Mouse (Mus musculus) forebrain, embryonic 10.5 days (tissue): ENCODE measurements around the gene Clec16a. TPM values are rescaled to one million over a fixed set of nuclear protein-coding genes. Genes with fewer than 3 reads are reported as not detected.

Source experiments
- DNase-seq: peaks from one replicate; pipeline ENCODE4 v3.0.0-alpha.2; 2017; ENCODE audit warnings: low spot score; ENCODE audit errors: extremely low spot score
- H3K27ac ChIP-seq: fragments of 300-500 bp; sonication (generic); 2 replicates; pipeline ENCODE4 v1.5.1; 2016; ENCODE audit warnings: mild to moderate bottlenecking
- H3K27me3 ChIP-seq: fragments of 300-500 bp; sonication (generic); 2 replicates; pipeline ENCODE4 v1.6.1; 2016; ENCODE audit warnings: mild to moderate bottlenecking; ENCODE audit not compliant: poor library complexity, severe bottlenecking
- H3K36me3 ChIP-seq: fragments of 300-500 bp; sonication (generic); replicated peaks from 2 replicates; pipeline ENCODE4 v1.6.1; 2016; ENCODE audit warnings: mild to moderate bottlenecking, moderate library complexity
- H3K4me1 ChIP-seq: fragments of 300-500 bp; sonication (generic); 2 replicates; pipeline ENCODE4 v1.6.1; 2016
- H3K4me3 ChIP-seq: fragments of 300-500 bp; sonication (generic); 2 replicates; pipeline ENCODE4 v1.5.1; 2016; ENCODE audit warnings: mild to moderate bottlenecking, moderate library complexity
- H3K9me3 ChIP-seq: fragments of 300-500 bp; sonication (generic); 2 replicates; pipeline ENCODE4 v1.6.1; 2016; ENCODE audit warnings: mild to moderate bottlenecking, moderate library complexity
- whole genome bisulfite sequencing: fragments of 180-500 bp; shearing (Covaris S2); methylation state at CpG from one replicate; pipeline ENCODE4 v1.1.7; 2016; 5-methylcytosine and 5-hydroxymethylcytosine counted together
- polyA plus RNA-seq: library from polyadenylated mRNA; unstranded; fragments of >200 nt; fragmentation: Nextera tagmentation; extraction: Ambion mirVana; gene quantifications from 2 replicates; pipeline ENCODE4 v1.2.1, GENCODE M21; 2016

Clec16a gene
- polyA plus RNA-seq, 1 experiment from 2014 or later, result 29.7 TPM

DNA sequence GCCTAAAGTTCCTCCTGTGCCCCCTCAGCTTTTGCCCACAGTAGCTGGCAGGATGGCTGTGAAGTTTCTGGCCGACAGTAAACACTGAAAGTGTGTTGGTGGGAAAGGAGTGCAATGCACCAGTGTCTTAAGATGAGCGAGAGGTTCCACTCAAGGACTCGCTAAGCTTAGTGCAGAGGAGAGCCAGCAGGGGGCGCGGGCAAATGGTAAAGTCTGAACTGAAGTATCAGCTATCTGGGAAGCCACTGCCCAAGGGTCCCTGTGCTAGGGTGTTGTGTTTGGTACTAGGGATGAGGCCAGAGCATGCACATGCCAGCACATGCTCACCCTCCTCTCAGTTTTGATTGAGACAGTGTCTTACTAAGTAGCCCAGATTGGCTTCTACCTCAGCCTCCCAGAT, 94.9 kb downstream of the Clec16a start:
- DNase-seq, result peak; percentile 73
- H3K36me3 ChIP-seq, result no peaks in the 10 kb centered on the region
- 13% methylated on average over 5 of the region's 5 CpGs for WGBS
- no peak overlapping the region for H3K27ac ChIP-seq
- no peak overlapping the region for H3K4me3 ChIP-seq
- H3K9me3 ChIP-seq, result no peaks in the 10 kb centered on the region
- H3K27me3 ChIP-seq, result no peaks in the 10 kb centered on the region
- H3K4me1 ChIP-seq, result peaks cover 5% of the 10 kb centered on the region; the same call in 1 of the 2 replicates

DNA sequence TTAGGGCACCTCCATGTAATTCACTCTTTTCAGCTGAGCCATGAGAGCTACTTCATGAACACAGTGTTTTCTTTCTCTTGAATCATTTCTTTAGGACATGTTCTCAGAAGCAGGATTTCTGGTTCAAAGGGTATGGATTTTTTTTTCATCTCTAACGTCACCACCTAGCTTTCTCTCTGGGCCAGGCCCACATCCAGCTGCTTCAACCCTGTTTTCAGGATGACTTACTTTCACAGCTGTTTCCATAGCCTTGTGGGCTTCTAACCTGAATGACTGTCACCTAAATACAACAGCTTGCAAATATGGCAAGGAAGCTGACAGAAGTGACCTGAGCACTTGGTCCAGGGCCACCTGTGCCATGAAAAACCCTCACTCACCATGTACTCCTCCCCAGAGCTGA, 96.0 kb downstream of the Clec16a start:
- no peak overlapping the region for H3K27ac ChIP-seq
- 88% methylated on average over 1 of the region's 1 CpGs for WGBS
- no peaks in the 10 kb centered on the region for H3K36me3 ChIP-seq
- H3K4me3 ChIP-seq, result no peak overlapping the region
- H3K9me3 ChIP-seq, result no peaks in the 10 kb centered on the region
- no peaks in the 10 kb centered on the region for H3K27me3 ChIP-seq
- no peak for DNase-seq
- peaks cover 5% of the 10 kb centered on the region; the same call in 1 of the 2 replicates for H3K4me1 ChIP-seq

DNA sequence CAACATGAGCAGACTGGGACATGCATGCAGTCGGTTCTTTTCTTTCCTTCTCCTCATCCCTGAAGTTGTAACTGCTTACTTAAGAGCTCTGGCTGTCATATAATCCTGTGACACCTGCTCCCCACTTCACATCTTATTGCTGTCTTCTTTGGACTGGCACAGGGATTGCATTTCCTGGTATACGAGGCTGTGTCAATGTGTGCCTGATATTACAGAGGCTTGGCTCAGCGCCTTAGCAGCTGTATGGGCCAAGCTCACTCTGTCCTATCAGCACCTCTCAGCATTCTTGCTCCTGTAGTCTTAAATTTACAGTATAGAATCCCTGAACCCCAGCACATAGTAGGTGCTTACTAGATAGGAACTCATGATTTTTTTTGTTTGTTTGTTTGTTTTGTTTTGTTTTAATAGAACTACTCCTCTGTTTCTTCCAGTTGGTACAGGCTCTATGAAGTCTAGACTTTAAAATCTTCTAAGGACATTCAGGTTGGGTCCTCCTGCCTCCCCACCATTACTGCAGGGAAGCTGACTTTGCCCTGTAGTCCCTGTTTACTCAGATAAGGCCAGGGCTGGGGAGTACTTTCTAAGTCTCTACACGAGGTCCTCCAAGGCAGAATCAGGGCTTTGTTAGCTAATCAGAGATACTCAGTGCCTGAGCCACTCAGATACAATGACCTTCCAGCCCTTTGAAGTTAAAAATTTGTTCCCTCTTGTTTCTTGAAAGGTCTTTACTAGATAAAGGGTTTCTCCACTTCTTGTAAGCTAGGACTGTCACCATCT, 97.9 kb downstream of the Clec16a start:
- H3K36me3 ChIP-seq, result no peaks in the 10 kb centered on the region
- H3K27ac ChIP-seq, result no peak overlapping the region
- no peak for DNase-seq
- H3K27me3 ChIP-seq, result no peaks in the 10 kb centered on the region
- 64% methylated on average over 4 of the region's 4 CpGs for WGBS
- H3K4me3 ChIP-seq, result no peak overlapping the region
- H3K9me3 ChIP-seq, result no peaks in the 10 kb centered on the region
- H3K4me1 ChIP-seq, result peaks cover 2% of the 10 kb centered on the region; the same call in 1 of the 2 replicates

DNA sequence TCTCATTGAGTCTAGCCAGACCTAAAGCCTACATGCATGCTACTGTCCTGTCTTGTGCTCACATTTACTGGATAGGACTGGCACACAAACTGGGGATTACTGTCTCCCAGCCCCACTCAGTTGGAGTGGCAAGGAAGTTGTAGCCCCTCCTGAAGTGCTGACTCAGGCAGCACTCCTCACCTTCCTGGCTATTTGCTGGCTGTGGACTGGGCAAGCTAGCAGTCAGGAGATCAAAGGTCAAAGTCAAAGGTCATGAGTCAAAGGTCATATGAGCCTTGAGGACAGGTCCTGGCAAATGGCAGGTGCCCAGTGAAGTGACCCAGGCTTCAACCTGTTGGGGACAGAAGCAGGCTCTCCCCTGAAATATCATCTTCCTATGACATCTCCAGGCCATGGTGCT, 99.1 kb downstream of the Clec16a start:
- Histone ChIP-seq H3K9me3 (no peaks in the 10 kb centered on the region), H3K36me3 (no peaks in the 10 kb centered on the region), H3K4me3 (no peak overlapping the region), H3K4me1 (0 out of 2 replicates have a peak, but pooled peaks cover 4% of the 10 kb centered on the region), H3K27ac (no peak overlapping the region), H3K27me3 (no peaks in the 10 kb centered on the region)
- DNase-seq, result no peak

DNA sequence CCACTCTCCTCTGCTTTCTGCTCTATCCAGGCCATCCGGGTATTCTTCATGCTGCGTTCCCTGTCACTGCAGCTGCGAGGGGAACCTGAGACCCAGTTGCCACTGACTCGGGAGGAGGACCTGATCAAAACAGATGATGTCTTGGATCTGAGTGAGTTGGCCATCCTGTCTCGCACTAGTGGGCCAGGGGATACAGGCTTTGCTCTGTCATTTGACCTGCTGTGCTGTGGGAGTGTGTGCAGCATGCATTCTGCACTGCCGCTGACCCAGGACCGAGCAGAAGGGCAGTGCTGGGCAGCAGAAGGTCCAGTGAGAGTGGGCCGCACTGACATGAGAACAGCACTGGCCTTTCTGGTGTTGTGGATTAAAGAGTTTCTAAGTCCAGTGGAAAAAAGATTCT, 99.6 kb downstream of the Clec16a start:
- Histone ChIP-seq H3K36me3 (no peaks in the 10 kb centered on the region), H3K4me1 (0 out of 2 replicates have a peak, but pooled peaks cover 4% of the 10 kb centered on the region), H3K27me3 (no peaks in the 10 kb centered on the region), H3K4me3 (no peak overlapping the region), H3K27ac (no peak overlapping the region), H3K9me3 (no peaks in the 10 kb centered on the region)
- no peak for DNase-seq
- WGBS, result 83% methylated on average over 8 of the region's 8 CpGs

DNA sequence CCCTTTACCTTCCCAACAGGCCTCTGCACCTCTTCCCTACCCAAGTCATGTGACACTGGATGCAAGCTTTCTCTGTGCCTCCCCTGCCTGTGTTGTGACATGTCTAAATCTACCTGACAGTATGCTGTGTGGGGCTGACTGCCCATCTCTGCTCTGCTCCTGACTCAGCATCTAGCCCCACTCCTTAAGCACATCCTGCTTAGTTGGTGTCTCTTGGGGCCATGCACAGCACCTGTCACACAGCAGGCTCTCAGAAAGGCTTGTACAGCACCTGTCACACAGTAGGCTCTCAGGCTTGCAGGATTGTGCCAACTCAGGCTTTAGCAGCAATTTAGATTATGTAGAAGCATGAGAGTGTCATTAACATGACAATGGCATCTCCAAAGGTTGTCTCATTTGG, 106.7 kb downstream of the Clec16a start:
- no peaks in the 10 kb centered on the region for H3K9me3 ChIP-seq
- H3K4me3 ChIP-seq, result no peak overlapping the region
- no peaks in the 10 kb centered on the region for H3K36me3 ChIP-seq
- H3K27me3 ChIP-seq, result no peaks in the 10 kb centered on the region
- H3K27ac ChIP-seq, result no peak overlapping the region
- no peak for DNase-seq
- peaks cover 21% of the 10 kb centered on the region for H3K4me1 ChIP-seq

DNA sequence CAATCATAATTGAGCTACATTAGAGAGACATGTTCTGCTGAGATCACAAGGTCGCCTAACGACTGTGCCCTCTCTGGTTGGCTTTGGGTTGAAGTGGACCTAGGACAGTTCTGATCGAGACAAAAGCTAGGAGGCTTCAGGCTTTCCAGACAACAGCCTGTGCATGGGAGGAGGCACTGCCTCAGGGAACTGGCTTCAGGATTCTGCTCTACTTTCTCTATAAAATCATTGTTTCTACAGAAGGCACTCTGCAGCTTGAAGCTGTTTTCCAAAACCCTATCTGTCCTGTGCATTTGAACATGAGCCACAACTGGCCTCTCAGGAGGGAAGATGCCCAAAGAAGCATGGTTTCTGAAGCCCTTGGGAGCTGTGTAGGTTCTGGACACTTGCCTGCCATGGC, 107.8 kb downstream of the Clec16a start:
- DNase-seq, result no peak
- Histone ChIP-seq H3K36me3 (no peaks in the 10 kb centered on the region), H3K27me3 (no peaks in the 10 kb centered on the region), H3K27ac (no peak overlapping the region), H3K4me3 (no peak overlapping the region), H3K9me3 (no peaks in the 10 kb centered on the region), H3K4me1 (peaks cover 32% of the 10 kb centered on the region)
- WGBS, result 83% methylated on average over 3 of the region's 3 CpGs

DNA sequence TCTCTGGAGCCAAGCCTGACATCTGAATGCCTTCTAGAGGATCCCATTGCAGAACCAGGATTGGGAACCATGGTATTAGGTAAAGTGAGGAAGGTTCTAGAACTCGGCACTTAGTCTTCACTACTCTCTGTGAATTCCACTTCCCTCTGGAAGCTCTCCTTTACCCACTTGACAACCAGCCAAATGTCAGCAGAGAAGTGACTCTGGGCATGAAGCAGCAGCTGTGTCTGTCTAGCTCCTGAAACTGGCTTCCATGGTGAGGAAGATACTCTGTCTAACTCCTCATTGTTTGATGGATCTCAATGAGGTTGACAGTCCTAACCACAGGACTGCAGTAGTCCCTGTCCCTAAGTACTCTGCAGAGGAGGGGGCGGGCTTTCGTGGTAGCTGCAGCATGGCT, 110.1 kb downstream of the Clec16a start:
- Histone ChIP-seq H3K9me3 (no peaks in the 10 kb centered on the region), H3K36me3 (no peaks in the 10 kb centered on the region), H3K27me3 (no peaks in the 10 kb centered on the region), H3K27ac (no peak overlapping the region), H3K4me3 (no peak overlapping the region), H3K4me1 (peaks cover 42% of the 10 kb centered on the region)
- DNase-seq, result no peak
- 90% methylated on average over 3 of the region's 3 CpGs for WGBS

DNA sequence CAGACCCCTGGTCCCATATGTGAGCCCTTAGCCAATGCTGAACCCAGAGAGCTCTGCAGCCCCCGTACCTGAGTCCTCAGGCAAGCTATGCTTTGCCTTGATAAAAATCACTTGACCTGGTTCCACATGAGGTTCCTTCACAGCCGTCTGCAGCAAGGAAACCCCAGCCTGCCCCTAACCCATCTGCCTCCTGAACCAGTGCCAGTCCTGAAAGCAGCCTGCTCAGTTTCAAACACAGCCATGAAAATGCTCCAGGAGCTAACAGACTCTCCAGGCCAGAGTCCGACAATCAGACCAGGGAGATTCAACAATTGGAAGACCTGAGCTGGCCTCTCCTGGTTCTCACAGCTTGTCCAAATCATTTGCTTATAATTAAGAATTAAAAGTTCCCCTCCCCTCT, 110.8 kb downstream of the Clec16a start:
- Histone ChIP-seq H3K27me3 (no peaks in the 10 kb centered on the region), H3K4me1 (peaks cover 42% of the 10 kb centered on the region), H3K9me3 (no peaks in the 10 kb centered on the region), H3K27ac (0 out of 2 replicates have a peak overlapping the region, but pooled peaks have one; percentile 12), H3K4me3 (no peak overlapping the region), H3K36me3 (no peaks in the 10 kb centered on the region)
- 74% methylated on average over 3 of the region's 3 CpGs for WGBS
- DNase-seq, result no peak

DNA sequence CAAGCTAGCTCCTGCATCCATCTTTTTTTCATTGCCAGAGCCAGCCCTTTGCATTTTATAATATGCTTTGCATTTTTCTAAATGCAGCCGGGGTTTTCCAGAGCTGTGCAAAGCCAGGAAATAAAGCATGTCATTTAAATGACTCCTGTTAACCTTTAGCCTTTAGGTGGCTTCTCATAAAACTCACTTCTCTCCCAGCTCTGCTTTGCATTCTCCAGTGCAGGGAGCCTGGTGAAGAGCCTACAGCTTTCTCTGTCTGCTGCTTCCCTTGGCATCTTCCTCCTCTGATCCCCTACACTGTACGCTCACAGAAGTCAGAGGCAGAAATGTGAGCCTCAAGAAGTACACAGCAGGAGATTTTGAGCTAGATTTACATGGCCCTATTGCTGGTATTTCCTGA, 111.3 kb downstream of the Clec16a start:
- H3K4me1 ChIP-seq, result peaks cover 42% of the 10 kb centered on the region
- H3K27me3 ChIP-seq, result no peaks in the 10 kb centered on the region; the same call in 1 of the 2 replicates
- H3K9me3 ChIP-seq, result no peaks in the 10 kb centered on the region
- 61% methylated on average over 2 of the region's 2 CpGs for WGBS
- H3K4me3 ChIP-seq, result no peak overlapping the region
- no peak overlapping the region for H3K27ac ChIP-seq
- DNase-seq, result no peak
- H3K36me3 ChIP-seq, result no peaks in the 10 kb centered on the region

DNA sequence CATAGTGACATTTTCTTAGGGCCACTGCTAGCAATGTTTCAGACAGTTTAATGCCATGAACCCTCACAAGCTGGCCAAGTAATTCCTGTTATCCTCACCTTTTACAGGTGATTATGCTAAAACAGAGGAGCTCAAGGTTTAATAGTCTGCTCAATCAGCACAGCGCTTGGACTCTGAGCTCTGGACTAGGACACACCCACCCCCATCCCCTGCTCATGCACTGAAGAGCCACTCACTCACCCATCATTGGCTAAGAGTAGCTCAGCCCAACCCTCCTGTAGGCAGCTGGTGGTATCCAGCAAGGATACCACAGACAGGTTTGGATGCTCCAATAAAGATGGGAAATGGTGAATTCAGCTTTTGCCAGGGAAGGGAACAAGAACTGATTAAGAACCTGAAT, 111.8 kb downstream of the Clec16a start:
- no peak overlapping the region for H3K27ac ChIP-seq
- WGBS, result 79% methylated on average over 1 of the region's 1 CpGs
- no peak for DNase-seq
- no peaks in the 10 kb centered on the region; the same call in 1 of the 2 replicates for H3K27me3 ChIP-seq
- no peak overlapping the region for H3K4me3 ChIP-seq
- no peaks in the 10 kb centered on the region for H3K9me3 ChIP-seq
- peaks cover 38% of the 10 kb centered on the region for H3K4me1 ChIP-seq
- no peaks in the 10 kb centered on the region for H3K36me3 ChIP-seq

DNA sequence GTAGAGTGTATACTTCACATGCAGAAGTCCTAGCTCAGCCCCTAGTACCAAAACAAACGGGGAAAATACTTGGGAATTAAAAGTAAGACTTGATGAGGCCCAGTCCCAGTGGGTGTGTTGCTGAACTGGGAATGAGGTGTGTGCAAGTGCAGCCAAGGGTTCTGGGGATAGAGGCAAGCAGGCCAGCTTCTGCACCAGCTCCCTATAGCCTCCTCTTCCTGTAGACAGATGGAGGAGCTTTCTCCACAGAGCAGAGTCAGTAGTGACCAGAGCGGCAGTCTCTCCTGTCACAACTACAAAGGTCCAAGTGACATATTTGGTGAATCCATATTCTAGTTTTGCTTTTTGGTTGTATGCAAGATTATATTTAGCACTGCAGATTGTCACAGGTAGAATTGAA, 114.1 kb downstream of the Clec16a start:
- Histone ChIP-seq H3K4me3 (no peak overlapping the region), H3K27me3 (no peaks in the 10 kb centered on the region; the same call in 1 of the 2 replicates), H3K9me3 (no peaks in the 10 kb centered on the region), H3K36me3 (no peaks in the 10 kb centered on the region), H3K4me1 (peaks cover 38% of the 10 kb centered on the region), H3K27ac (no peak overlapping the region)
- WGBS, result 80% methylated on average over 2 of the region's 2 CpGs
- no peak for DNase-seq

DNA sequence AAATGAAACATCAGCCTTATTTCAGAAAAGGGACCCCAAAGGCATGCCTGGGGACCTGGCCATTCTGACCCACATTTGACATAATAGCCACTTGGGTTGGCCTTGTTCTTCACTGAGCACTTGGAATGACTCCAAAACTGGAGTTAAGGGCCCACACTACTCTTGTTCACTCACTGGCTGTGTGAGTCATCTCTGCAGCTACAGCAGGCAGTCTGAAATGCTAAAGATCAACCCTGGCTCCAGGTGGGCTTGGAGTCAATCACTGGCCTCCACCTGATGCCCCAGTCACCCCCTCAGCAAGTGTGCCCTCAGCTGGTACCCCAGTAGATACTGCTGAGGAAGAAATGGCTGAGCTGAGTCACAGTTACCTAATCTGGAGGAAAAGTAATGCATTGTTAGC, 115.4 kb downstream of the Clec16a start:
- peaks cover 45% of the 10 kb centered on the region for H3K4me1 ChIP-seq
- no peaks in the 10 kb centered on the region for H3K36me3 ChIP-seq
- no peaks in the 10 kb centered on the region for H3K9me3 ChIP-seq
- H3K27ac ChIP-seq, result no peak overlapping the region
- no peak overlapping the region for H3K4me3 ChIP-seq
- no peaks in the 10 kb centered on the region; the same call in 1 of the 2 replicates for H3K27me3 ChIP-seq
- DNase-seq, result no peak
